Mouse (Mus musculus) testis, adult 2 months (tissue): ENCODE measurements around the gene Slco3a1.

Experiments
- CTCF ChIP-seq: fragments of 200-500 bp; IDR thresholded peaks from 2 replicates; pipeline ENCODE4 v1.5.1; 2012; ENCODE audit warnings: low read depth, mild to moderate bottlenecking, inconsistent platforms, low read length, moderate library complexity; ENCODE audit not compliant: control insufficient read depth, insufficient read depth, insufficient replicate concordance
- POLR2A ChIP-seq: fragments of 200-500 bp; IDR thresholded peaks from 2 replicates; pipeline ENCODE4 v1.6.1; 2012; ENCODE audit warnings: low read depth, mild to moderate bottlenecking, inconsistent platforms, low read length, moderate library complexity; ENCODE audit not compliant: control insufficient read depth

- TF ChIP-seq CTCF (no peak), POLR2A (no peak)
Observed at GRCm38 (mm10) chr7:74549686-74550085, 4.9 kb downstream of the Slco3a1 start.
